Mouse (Mus musculus): ENCODE measurements around the gene Sec24a.

Gene Sec24a

GRCm38 (mm10) chr11:51759941-51760657, 3.3 kb downstream of the Sec24a start:
- 89% methylated on average over 6 of the region's 6 CpGs for WGBS

DNA sequence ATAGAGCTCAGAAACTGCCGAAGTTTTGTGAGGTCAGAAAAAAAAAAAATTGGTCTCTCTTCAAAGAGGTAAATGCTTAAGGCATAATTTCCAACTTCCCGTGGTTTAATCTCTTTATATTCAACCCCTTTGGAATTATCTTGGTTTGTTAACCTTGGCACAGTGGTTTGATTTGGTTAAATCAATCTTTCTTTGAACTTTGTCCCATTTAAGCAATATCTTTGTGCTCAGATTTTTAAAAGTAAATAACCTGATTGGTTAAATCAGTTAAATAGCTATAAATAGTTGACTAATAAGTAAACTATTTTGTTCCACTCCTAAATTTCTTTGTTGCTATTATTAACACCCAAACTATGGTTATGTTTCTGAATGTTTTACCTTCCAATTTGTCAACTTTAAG, 4.2 kb downstream of the Sec24a start:
- 72% methylated on average over 2 of the region's 2 CpGs for WGBS

DNA sequence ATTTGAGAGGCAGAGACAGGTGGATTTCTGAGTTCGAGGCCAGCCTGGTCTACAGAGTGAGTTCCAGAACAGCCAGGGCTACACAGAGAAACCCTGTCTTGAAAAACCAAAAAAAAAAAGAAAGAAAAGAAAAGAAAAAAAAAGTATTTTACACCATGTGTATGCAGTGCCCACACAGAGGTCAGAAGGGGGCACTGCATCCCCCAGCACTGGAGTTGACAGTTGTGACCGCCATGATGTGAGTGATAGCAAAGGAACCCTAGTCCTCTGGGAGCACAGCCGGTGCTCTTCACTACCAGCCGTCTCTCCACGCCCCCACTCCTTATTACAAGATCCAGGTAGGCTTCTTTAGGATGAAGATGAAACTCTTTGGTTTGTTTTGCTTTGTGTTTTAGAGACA, 5.2 kb downstream of the Sec24a start:
- WGBS, result 87% methylated on average over 5 of the region's 5 CpGs

DNA sequence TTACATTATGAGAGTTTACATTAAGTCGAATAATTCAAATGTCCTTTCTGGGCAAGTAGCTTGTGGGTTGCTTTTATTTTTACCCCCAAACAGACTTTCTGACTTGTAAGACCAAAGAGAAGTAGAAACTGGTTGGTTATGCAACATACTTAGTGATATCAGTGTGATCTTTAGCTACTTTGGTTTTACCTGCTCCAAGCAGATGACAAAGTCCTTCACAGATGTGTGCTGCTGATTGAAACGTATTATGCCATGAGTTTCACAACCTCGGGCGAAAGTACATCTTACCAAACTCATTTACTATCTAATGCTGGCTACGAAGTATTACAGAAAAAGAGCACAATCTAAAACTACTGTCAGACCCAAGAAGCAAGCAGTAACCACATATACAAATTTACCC, 5.8 kb downstream of the Sec24a start:
- 90% methylated on average over 5 of the region's 5 CpGs for WGBS

DNA sequence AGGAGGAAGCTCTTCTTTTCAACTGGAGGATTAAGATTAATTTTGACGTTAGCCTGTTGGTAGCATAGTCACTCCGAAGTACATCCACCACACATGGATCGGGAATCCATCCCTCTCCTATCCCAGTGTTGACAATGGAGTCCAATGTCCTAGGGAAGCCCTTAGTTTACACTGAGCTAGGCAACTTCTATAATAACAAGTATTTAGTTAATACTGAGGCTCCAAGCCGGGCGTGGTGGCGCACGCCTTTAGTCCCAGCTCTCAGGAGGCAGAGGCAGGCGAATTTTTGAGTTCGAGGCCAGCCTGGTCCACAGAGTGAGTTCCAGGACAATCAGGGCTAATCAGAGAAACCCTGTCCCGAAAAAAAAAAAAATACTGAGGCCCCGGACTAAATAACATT, 6.4 kb downstream of the Sec24a start:
- WGBS, result 72% methylated on average over 11 of the region's 11 CpGs

GRCm38 (mm10) chr11:51756352-51756771, 7.1 kb downstream of the Sec24a start:
- WGBS, result under 1% methylated on average over 41 of the region's 41 CpGs

DNA sequence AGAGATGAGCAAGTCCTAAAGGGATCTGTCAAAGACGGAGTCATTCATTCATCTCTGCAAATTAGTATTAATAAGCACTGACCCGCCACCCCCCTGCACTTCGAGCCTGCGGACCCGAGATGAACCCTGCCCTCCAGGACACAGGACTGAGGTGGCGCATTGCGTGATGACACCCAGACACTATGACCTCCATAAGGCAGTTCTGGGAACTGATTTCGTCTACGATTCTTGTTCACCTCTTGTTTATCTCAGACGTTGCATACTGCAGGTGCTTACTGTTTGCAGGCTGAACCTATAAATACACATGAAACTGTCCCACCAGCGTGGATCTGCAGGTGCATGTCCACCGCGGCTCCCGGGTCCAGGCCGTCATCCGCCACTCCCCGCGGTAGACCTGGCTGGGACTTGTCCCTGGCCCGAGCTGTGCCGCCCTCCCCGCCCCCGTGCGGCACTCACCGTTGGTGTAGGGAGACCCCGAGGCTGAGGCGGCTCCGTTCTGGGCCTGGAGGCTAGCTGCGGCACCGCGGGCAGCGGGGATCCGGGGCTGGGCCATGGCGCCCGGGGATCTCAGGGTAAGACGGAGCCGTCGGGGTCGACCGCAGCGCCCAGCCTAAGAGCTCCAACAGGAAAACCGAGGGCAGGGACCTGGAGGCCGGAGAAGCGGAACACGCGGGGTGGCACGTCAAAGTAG, 7.7 kb downstream of the Sec24a start:
- WGBS, result 1% methylated on average over 46 of the region's 46 CpGs

GRCm38 (mm10) chr11:51751623-51752225, 11.7 kb downstream of the Sec24a start:
- WGBS, result 73% methylated on average over 6 of the region's 6 CpGs

DNA sequence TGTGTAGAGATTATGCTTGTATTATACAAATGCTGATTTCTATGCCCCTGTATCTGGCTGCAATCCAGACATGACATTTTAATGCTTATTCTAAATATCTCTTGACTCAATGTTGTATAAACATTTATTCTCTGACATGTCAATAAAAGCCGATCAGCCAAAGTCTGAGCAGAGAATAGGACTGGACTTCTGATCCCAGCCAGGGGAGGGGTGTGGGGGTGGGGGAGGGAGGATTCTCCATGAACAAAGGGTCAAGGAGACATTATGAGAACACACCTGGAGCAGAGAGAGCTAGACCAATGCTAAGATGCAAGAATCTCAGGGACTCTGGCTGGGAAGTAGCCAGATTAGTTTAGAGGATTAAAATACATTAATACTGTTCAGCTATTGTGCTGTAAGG, 17.3 kb downstream of the Sec24a start:
- WGBS, result 36% methylated on average over 1 of the region's 1 CpGs

DNA sequence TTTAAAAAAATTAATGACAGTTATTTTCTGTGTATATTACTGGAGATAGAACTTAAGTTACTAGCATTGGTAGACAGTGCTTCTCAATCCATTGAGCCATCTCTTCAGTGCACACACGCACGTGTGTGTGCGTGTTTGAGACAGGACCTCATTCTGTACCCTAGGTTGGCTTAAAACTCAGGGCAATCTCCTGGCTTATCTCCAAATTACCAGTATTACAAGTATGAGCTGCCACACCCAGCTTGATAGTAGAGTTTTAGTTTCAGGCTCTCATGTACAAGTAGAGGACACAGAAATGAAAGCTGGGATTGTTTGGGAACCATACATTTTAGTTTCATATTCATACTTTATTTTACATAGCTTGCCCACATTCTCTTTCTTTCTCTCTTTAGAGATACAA, 22.7 kb downstream of the Sec24a start:
- 95% methylated on average over 3 of the region's 3 CpGs for WGBS

DNA sequence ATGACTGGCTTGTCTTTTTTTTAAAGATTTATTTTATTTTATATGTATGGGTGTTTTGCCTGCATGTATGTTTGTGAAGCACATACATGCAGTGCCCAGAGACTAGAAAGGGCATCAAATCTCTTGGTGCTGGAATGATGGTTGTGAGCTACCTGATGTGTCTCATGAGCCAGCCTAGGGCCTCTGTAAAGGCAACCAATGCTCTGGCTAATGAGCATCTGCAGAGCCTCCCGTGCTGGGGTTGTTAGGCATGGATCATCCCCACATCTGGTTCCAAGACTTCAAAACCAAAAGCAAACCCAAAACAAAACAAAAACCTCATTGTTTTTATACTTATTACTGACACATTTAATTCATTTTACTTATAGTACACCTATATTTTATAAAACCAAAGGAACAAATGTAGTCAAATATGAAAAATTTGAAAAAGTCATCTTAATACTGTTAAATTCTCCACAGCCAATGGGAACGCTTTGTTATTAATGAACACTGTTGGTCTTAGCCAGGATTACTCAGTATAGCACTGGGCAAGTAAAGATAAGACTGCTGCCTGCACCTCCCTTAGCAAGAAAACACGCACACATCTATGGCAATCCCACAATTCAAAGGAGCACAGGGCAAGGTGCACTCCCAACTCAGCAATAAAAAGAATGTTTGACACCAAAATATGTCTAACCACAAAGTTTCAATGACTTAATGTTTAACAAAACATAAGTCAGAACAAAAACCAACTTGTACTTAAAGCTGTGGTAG, 24.6 kb downstream of the Sec24a start:
- WGBS, result 92% methylated on average over 3 of the region's 3 CpGs

- 93% methylated on average over 13 of the region's 13 CpGs for WGBS
Measured at GRCm38 (mm10) chr11:51734218-51734617, 29.2 kb downstream of the Sec24a start.

GRCm38 (mm10) chr11:51732883-51733282, 30.6 kb downstream of the Sec24a start:
- WGBS, result 80% methylated on average over 1 of the region's 1 CpGs

DNA sequence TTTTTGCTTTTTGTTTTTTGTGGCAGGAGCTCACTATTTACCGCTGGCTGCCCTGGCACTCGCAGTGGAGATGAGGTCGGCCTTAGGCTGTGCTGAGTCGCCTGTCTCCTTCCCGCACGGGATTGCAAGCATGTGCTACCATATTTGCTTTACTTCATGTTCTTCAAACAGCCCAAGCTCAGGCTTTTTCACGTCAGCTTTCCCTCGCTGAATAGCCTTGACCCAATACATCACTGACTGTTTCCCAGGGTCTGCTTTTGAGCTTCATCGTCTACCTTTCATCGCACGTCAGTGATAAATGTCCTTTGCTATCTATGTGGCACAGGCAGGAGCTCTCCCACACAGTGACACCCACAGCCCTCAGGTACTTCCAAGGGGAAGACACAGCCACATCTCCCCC, 42.4 kb downstream of the Sec24a start:
- 95% methylated on average over 11 of the region's 11 CpGs for WGBS

GRCm38 (mm10) chr11:51707080-51707479, 56.4 kb downstream of the Sec24a start:
- 92% methylated on average over 13 of the region's 13 CpGs for whole genome bisulfite sequencing

DNA sequence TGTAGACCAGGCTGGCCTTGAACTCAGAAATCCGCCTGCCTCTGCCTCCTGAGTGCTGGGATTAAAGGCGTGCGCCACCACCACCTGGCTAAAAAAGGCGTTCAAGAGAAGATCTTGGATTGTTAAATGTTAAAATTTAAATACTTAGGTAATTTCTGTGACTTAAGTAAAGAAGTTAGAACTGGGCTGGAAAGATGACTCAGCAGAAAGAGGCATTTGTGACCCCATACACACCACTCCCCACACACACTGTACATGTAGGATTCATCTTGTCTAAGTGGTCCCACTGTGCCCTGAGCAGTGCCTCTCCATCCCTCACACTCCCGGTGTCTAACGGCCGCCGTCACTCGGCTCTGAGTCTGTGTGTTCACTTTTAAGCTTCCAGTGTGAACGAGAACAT, 57.0 kb downstream of the Sec24a start:
- WGBS, result 92% methylated on average over 10 of the region's 10 CpGs

DNA sequence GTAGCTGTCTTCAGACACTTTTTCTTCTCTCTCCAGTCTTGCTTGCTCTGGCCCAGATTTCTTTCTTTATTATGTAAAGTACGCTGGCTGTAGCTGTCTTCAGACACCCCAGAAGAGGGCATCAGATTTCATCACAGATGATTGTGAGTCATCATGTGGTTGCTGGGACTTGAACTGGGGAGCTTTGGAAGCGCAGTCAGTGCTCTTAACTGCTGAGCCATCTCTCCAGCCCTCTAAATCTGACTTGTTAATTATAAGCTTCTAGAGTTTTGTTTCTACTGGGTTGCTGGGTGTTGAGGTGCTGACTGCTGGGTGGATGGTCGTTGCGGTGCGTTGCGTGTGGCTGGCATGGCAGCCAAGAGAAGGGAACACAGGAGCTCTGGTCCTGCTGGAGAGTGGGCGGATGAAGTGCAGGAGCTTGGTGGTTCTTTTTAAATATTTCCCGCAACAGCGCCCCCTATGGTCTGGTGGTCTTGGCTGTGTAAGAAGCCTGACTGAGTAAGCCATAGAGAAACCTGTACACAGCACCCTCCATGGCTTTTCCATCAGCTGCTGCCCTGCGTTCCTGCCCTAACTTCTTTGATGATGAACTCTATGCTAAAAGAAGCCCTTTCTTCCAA, 59.9 kb downstream of the Sec24a start:
- 64% methylated on average over 10 of the region's 10 CpGs for WGBS

DNA sequence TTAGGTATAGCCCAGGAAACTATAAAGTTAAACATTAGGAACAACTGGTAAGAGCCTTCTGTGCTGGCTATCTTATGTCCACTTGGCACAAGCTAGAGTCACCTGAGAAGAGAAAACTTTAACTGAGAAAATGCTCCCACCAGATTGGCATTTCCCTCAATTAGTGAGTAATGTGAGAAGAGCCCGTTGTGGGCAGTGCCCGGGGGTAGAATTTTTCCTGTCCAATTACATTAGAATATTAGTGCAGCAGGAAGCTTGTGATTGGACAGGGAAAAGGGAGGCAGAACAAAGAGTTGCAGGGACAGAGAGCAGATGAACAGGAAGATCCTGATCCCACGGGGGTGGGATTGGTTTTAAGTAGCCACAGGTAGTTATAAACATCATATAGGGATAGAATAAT, 60.6 kb downstream of the Sec24a start:
- 50% methylated on average over 3 of the region's 3 CpGs for whole genome bisulfite sequencing

DNA sequence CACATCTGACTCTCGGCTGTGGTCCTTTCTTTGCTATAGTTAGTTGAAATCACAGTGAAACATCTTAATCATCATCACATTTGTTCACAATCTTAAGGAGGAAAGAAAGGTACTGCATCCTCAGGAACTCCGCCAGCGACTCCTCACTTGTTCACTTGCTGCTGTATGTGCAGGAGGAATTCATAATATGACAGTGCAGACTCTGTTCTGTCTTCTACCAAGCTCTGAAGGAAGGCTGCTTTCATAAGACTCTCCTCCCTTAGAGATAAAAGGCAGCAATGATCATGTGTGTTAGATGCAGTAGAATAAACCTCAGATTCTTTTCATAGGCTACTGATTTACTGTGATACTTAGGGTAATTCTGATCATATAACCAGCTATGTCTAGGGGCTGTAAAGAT, 68.5 kb downstream of the Sec24a start:
- WGBS, result 61% methylated on average over 3 of the region's 3 CpGs

DNA sequence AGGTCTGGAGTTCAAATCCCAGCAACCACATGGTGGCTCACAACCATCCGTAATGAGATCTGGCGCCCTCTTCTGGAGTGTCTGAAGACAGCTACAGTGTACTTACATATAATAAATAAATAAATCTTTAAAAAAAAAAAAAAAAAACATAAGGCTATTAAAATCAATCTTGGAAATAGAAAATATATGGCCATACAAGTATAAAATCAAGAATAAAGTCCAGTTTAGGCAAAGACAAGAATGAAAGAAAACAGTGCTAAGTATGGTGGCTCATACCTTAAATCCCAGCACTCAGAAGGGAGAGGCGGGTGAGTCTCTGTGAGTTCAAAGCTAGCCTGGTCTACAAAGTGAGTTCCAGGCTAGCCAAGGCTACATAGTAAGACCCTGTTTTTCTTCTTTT, 72.8 kb downstream of the Sec24a start:
- 88% methylated on average over 2 of the region's 3 CpGs for WGBS

DNA sequence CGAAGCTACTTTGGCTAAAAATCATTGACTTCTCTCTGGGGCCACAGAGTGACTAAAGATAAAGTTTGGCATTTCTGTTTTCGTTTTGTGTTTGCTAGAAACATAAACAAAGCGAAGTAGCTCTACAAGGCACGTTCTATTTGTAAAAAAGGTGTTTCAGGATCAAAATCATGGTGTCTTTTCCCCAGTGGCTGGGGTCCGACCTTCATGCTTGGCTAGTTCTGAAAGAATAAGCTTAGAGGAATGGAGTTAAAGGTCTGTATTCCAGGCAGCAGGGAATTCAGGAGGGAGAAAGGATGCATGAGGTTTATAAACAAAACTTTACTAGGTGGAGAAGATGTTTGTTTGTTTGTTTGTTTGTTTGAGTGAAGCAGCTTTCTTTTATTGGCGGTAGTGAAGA, 74.1 kb downstream of the Sec24a start:
- 19% methylated on average over 6 of the region's 6 CpGs for WGBS

Data from cerebral cortex, adult 2 months (tissue).